Mouse (Mus musculus) hindbrain, embryonic 16.5 days (tissue): ENCODE results near the gene Rerg. TPM values are rescaled to one million over a fixed set of nuclear protein-coding genes. Genes with fewer than 3 reads are reported as not detected.
"Not testable (repeated sequence)": the region's sequence is repeated elsewhere in the genome, so short reads cannot be mapped to it uniquely, and the experiment has no call there.

Source experiments
- ATAC-seq: fragments of 200-750 bp; cut with Nextera tagmentation; 2 replicates; pipeline ENCODE4 v1.8.0; 2017; ENCODE audit warnings: moderate TSS enrichment, moderate library complexity
- H3K27ac ChIP-seq: fragments of 300-500 bp; sonication (generic); 2 replicates; pipeline ENCODE4 v1.5.1; 2014; ENCODE audit warnings: low read depth, mild to moderate bottlenecking, control low read depth, low read length, moderate library complexity
- H3K27me3 ChIP-seq: fragments of 300-500 bp; sonication (generic); replicated peaks from 2 replicates; pipeline ENCODE4 v1.6.1; 2014; ENCODE audit warnings: low read length; ENCODE audit not compliant: control insufficient read depth, insufficient read depth
- H3K36me3 ChIP-seq: fragments of 300-500 bp; sonication (generic); 2 replicates; pipeline ENCODE4 v1.6.1; 2014; ENCODE audit warnings: mild to moderate bottlenecking, low read length, moderate library complexity, mixed read lengths; ENCODE audit not compliant: control insufficient read depth, insufficient read depth
- H3K4me1 ChIP-seq: fragments of 300-500 bp; sonication (generic); 2 replicates; pipeline ENCODE4 v1.6.1; 2014; ENCODE audit warnings: low read depth, low read length; ENCODE audit not compliant: control insufficient read depth, insufficient read depth
- H3K4me2 ChIP-seq: fragments of 300-500 bp; sonication (generic); 2 replicates; pipeline ENCODE4 v1.6.1; 2014; ENCODE audit warnings: mild to moderate bottlenecking, low read length, control low read depth, moderate library complexity
- H3K4me3 ChIP-seq: fragments of 300-500 bp; sonication (generic); 2 replicates; pipeline ENCODE4 v1.5.1; 2014; ENCODE audit warnings: mild to moderate bottlenecking, low read length, control low read depth, moderate library complexity
- H3K9ac ChIP-seq: fragments of 300-500 bp; sonication (generic); 2 replicates; pipeline ENCODE4 v1.6.1; 2014; ENCODE audit warnings: low read depth, mild to moderate bottlenecking, control low read depth, low read length, moderate library complexity
- H3K9me3 ChIP-seq: fragments of 300-500 bp; sonication (generic); 2 replicates; pipeline ENCODE4 v1.6.1; 2014; ENCODE audit warnings: mild to moderate bottlenecking, low read length, moderate library complexity; ENCODE audit not compliant: control insufficient read depth
- WGBS: fragments of 180-500 bp; shearing (Covaris S2); extraction: QIAGEN DNeasy Blood & Tissue Kit; methylation state at CpG from one replicate; pipeline ENCODE4 v1.1.7; 2014; 5-methylcytosine and 5-hydroxymethylcytosine counted together
- polyA plus RNA-seq: library from polyadenylated mRNA; unstranded; fragments of >200 nt; fragmentation: Nextera tagmentation; extraction: Ambion mirVana; gene quantifications from 2 replicates; pipeline ENCODE4 v1.2.1, GENCODE M21; 2015

Gene Rerg
- polyA plus RNA-seq, 1 experiment from 2014 or later = 9.0 TPM

DNA sequence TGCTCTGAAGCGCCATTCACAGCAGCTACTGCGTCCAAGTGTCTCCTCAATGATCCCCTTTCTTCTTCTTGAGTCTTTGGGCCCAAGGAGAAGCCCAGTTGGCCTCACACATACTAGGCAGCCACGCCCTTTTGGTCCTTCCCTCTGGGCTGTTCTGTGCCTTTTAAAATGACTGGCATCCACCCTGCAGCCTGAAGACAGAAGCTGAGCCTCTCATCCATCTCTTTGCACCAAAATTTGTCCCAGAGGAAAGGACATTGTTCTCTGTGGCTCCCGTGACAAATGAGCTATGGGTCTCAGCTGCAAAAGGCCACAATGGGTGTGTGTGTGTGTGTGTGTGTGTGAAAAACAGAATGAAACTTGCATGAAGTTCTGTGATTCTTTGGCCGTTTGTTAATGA, 109.7 kb downstream of the Rerg start:
- ATAC-seq = no peak
- Histone ChIP-seq H3K27ac (no peak overlapping the region), H3K4me2 (no peak overlapping the region), H3K4me1 (peaks cover 5% of the 10 kb centered on the region), H3K36me3 (no peaks in the 10 kb centered on the region), H3K9ac (no peak overlapping the region), H3K4me3 (no peak overlapping the region), H3K9me3 (no peaks in the 10 kb centered on the region), H3K27me3 (no peaks in the 10 kb centered on the region)
- WGBS = 45% methylated on average over 5 of the region's 5 CpGs

DNA sequence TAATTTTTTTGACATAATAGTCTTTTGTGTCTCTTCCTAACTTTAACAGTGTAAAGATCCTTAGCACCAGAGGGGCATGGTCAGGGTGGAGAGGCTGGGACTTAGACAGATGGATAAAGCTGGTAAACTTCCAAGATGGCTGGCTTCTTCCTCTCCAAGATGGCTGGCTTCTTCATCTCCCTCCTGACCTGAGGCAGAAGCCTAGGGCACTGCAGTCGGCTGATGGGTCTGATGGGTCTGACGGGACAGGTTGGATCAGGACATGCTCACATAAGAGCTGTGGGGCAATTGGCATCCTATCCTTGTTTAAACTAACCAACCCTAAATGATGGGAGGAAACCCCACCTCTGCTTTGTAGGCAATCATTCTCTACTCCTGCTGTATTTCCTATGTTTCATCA, 112.0 kb downstream of the Rerg start:
- WGBS = 90% methylated on average over 2 of the region's 2 CpGs
- no peak overlapping the region for H3K27ac ChIP-seq

DNA sequence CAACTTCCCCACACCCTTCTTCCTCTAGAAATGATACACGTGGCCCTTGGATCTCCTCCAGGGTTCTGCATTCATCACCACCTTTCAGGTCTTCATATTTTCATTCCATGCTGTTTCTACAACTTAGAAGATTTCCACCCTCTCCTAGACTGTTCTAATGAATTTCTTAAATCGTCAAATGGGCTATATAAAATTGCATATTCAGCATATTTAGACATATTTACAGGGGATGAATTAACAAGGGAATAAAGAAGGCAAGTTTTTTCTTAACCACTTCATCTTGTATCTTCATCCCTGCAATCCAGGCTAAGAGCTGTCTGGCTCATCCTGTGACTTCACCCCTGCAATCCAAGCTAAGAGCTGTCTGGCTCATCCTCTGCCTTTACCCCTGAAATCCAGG, 116.2 kb downstream of the Rerg start:
- Histone ChIP-seq H3K4me1 (no peaks in the 10 kb centered on the region), H3K4me3 (no peak overlapping the region), H3K9ac (no peak overlapping the region), H3K27me3 (no peaks in the 10 kb centered on the region), H3K4me2 (no peak overlapping the region), H3K27ac (no peak overlapping the region), H3K36me3 (no peaks in the 10 kb centered on the region), H3K9me3 (0 out of 2 replicates have a peak, but pooled peaks cover 2% of the 10 kb centered on the region)
- 86% methylated on average over 2 of the region's 2 CpGs for WGBS
- ATAC-seq = no peak

More for the DNA sequence above, 112.0 kb downstream of the Rerg start:
- Histone ChIP-seq H3K4me2 (no peak overlapping the region), H3K4me1 (no peaks in the 10 kb centered on the region; the same call in 1 of the 2 replicates), H3K9me3 (no peaks in the 10 kb centered on the region), H3K9ac (no peak overlapping the region), H3K36me3 (no peaks in the 10 kb centered on the region), H3K27me3 (no peaks in the 10 kb centered on the region), H3K4me3 (no peak overlapping the region)
- no peak for ATAC-seq

DNA sequence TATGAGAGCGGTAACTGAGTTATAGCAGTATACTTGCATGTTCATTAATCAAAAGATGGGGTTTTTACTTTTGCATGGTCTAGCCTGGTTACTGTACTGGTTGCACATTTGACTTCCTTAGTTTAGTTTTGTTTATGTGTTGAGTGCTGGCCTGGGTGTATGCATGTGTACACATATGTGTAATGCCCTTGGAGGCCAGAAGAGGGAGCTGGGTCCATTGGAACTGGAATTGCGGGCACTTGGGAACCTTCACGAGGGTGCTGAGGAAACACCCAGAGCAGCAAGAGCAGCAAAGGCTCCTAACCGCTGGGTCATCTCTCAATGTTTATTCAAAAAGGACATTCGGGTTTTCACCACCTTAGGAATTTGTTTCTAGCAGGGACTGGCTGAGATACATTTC, 116.8 kb downstream of the Rerg start:
- H3K27me3 ChIP-seq = no peaks in the 10 kb centered on the region
- no peak overlapping the region for H3K4me2 ChIP-seq
- H3K4me3 ChIP-seq = no peak overlapping the region
- H3K36me3 ChIP-seq = no peaks in the 10 kb centered on the region
- ATAC-seq = no peak
- no peak overlapping the region for H3K27ac ChIP-seq
- no peak overlapping the region for H3K9ac ChIP-seq
- 74% methylated on average over 5 of the region's 5 CpGs for WGBS
- H3K9me3 ChIP-seq = 0 out of 2 replicates have a peak, but pooled peaks cover 2% of the 10 kb centered on the region
- no peaks in the 10 kb centered on the region for H3K4me1 ChIP-seq

DNA sequence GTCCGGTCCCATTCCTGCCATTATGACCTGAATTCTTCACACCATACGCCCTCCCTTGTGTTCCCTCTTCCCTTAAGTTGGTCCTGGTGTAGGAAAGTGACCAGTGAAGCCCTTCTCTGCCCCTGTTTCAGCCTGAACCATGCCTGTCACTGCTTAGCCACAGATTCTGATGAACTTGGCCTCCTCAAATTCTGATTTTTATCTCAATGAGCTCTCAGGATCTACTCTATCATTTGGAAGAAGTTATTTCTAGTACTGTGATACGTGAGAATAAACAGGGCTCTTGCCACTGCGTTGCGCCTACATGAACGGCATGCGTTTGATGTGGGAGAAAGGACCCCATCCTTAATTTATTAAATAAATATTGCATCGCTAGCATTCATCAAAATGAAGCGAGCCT, 117.3 kb downstream of the Rerg start:
- Histone ChIP-seq H3K27me3 (no peaks in the 10 kb centered on the region), H3K36me3 (no peaks in the 10 kb centered on the region), H3K4me1 (no peaks in the 10 kb centered on the region), H3K4me2 (no peak overlapping the region), H3K9me3 (0 out of 2 replicates have a peak, but pooled peaks cover 2% of the 10 kb centered on the region), H3K27ac (no peak overlapping the region), H3K9ac (no peak overlapping the region), H3K4me3 (no peak overlapping the region)
- no peak for ATAC-seq
- WGBS = 92% methylated on average over 9 of the region's 9 CpGs

DNA sequence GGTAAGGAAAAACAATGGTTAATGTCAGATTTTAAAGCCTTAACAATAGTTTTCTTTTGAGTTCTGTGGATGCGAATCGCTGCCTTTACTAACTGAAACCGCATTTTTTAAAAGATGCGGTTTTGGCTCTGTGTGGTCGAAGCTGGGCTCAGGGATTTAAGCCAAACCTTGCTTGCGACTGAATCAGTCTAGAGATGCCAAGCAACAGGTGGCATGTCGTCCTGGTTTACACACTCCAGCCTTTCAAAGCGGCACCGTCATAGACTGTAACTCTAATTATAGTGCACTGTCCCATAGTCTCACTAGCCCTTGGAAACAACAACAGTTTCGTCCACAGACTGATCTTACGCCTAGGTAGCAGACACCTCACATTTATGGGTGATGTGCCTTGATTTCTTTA, 123.3 kb downstream of the Rerg start:
- Histone ChIP-seq H3K27ac (no peak overlapping the region), H3K4me2 (no peak overlapping the region), H3K36me3 (no peaks in the 10 kb centered on the region), H3K4me1 (no peaks in the 10 kb centered on the region), H3K9ac (no peak overlapping the region), H3K9me3 (0 out of 2 replicates have a peak, but pooled peaks cover 2% of the 10 kb centered on the region), H3K4me3 (no peak overlapping the region), H3K27me3 (no peaks in the 10 kb centered on the region)
- ATAC-seq = no peak
- 85% methylated on average over 11 of the region's 11 CpGs for WGBS

DNA sequence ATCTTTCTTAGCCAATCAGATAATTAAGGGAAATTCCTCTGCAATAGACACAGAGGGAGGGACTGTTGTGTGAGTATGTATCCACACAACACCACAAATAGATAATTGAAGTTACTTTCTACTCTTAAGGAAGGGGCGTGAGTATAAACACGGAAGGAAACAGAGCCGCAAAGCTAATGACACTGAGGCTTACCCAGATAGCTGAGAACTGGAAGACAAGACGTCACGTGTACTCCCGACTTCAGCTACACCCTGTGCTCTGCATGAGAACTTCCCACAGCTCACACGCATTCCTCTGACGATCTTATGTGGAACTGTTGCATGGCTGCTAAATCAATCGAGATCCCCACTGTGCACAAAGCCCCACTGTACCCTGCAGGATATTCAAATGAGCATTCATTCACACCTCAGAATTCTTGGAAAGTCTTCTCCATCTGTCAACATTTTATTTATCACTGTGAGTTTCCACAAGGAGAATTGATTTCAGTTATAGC, 125.2 kb downstream of the Rerg start:
- Histone ChIP-seq H3K4me2 (no peak overlapping the region), H3K4me3 (no peak overlapping the region), H3K27me3 (no peaks in the 10 kb centered on the region), H3K36me3 (no peaks in the 10 kb centered on the region), H3K27ac (no peak overlapping the region), H3K9me3 (0 out of 2 replicates have a peak, but pooled peaks cover 2% of the 10 kb centered on the region), H3K9ac (no peak overlapping the region), H3K4me1 (no peaks in the 10 kb centered on the region)
- no peak for ATAC-seq
- WGBS = 67% methylated on average over 9 of the region's 9 CpGs

DNA sequence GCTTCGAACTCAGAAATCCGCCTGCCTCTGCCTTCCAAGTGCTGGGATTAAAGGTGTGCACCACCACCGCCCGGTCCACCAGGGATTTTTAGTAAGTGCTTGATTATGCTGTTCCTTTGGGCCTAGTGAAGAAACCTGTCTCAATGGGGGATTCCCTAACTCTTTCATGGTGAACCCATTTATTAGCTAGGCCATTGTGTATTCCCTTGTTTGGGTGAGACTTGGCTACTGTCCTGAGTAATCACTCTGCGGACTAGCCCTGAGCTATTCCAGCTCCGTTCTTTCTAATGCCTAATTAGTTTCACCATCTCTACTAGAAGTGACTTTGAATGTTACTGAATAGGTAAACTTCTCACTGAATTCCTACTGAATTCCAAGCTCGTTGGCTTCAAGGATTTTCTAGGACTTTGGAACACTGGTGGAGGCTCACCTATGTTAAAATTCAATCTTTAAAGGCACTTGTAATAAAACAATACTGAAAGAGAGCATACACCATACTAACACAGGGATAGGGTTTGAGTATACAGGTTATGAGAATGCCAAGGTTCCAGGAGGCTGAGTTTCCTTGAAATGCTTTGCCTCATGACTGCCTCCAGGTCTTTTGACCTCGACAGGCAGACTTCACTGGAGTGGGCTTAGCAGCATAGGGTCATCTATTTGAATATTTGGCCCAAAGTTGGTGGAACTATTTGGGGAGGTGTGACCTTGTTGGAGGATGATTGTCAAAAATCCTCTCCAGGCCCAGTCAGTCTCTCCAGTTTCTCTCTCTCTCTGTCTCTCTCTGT, 134.5 kb downstream of the Rerg start:
- not testable (repeated sequence) for H3K9me3 ChIP-seq, H3K4me1 ChIP-seq, H3K27ac ChIP-seq, ATAC-seq, H3K4me2 ChIP-seq, H3K9ac ChIP-seq, H3K36me3 ChIP-seq, H3K27me3 ChIP-seq, H3K4me3 ChIP-seq
- 85% methylated on average over 8 of the region's 8 CpGs for WGBS

DNA sequence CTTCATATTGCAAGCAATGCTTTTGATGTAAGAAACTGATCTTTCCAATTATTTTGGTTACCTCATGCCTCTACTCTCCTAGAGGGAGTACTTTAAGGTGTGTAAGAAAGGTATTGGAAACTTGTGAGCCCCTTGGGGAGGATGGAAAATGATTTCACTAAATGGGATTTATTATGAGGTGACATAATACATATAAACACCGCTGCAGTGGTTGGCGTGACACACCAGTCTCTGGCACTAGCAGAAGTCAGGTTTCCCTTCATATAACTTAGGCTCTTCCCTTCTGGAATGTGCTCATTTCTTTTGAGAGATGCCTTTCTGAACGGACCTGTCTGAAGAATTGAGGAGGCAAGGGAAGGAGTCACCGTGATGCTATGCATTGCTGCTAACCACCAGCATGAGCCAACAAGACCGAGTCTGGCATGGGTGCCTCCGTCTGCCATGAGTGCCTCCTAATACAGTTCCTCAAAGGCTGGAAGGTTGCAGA, 139.6 kb downstream of the Rerg start:
- Histone ChIP-seq H3K9me3 (no peaks in the 10 kb centered on the region), H3K36me3 (no peaks in the 10 kb centered on the region), H3K27me3 (no peaks in the 10 kb centered on the region), H3K4me1 (no peaks in the 10 kb centered on the region), H3K4me2 (no peak overlapping the region), H3K27ac (no peak overlapping the region), H3K4me3 (no peak overlapping the region), H3K9ac (no peak overlapping the region)
- ATAC-seq = no peak; the same call in 1 of the 2 replicates
- 74% methylated on average over 6 of the region's 6 CpGs for WGBS
